Mouse (Mus musculus) CH12F3 (cell line): ENCODE measurements around the gene Olfr1463.

Experiments
- in situ Hi-C: fragments of 300-500 bp; cut with MboI; formaldehyde crosslinking; loops from 2 replicates; pipeline ENCODE4 v1.14.3; 2020; ENCODE audit warnings: low sequenced_read_pairs

The Olfr1463 gene

GRCm38 (mm10) chr19:13231028-13231427 is at the start of gene Olfr1463:
Gene Olfr1463 (plus strand): TSS chr19:13231328.
- in situ Hi-C loops = no loop called here

- in situ Hi-C loops = no loop called here
These were observed 45.7 kb upstream of the Olfr1463 start, which contains the start of gene Olfr1462 for GRCm38 (mm10) chr19:13185434-13185833. Gene Olfr1462 (plus strand): TSS chr19:13185734.

GRCm38 (mm10) chr19:13221666-13222065 is 9.5 kb upstream of the Olfr1463 start:
- in situ Hi-C loops = no loop called here
